Mouse (Mus musculus) CH12.LX (cell line): Measurements from ENCODE around the gene Shc2. TPM values are rescaled to one million over a fixed set of nuclear protein-coding genes. Genes with fewer than 3 reads are reported as not detected.

Source experiments
- DNase-seq: peaks from one replicate; pipeline ENCODE4 v3.0.0-alpha.2; 2013; ENCODE audit errors: extremely low read depth
- H3K27ac ChIP-seq: 2 replicates; pipeline ENCODE4 v1.5.1; 2012; ENCODE audit warnings: low read depth, mild to moderate bottlenecking, control low read depth, moderate library complexity; ENCODE audit not compliant: insufficient read depth
- H3K27me3 ChIP-seq: replicated peaks from 2 replicates; pipeline ENCODE3; 2012; ENCODE audit warnings: inconsistent platforms
- H3K36me3 ChIP-seq, 2 experiments: replicated peaks in 1 of 2; 2 replicates each; pipeline versions ENCODE3 to v1.6.1; 2012; ENCODE audit warnings: inconsistent platforms in 1 of 2, low read length in 1 of 2, mild to moderate bottlenecking in 1 of 2, mixed read lengths in 1 of 2, moderate library complexity in 1 of 2; ENCODE audit not compliant: control insufficient read depth in 1 of 2, insufficient read depth in 1 of 2
- H3K4me1 ChIP-seq, 2 experiments: 2 replicates each; pipeline ENCODE4 v1.6.1; 2012; ENCODE audit warnings: inconsistent platforms in 1 of 2, moderate library complexity in 1 of 2; ENCODE audit not compliant: insufficient read depth in 2 of 2, control insufficient read depth in 1 of 2
- H3K4me2 ChIP-seq: 2 replicates; pipeline ENCODE4 v1.6.1; 2012; ENCODE audit warnings: low read depth, mild to moderate bottlenecking, control low read depth; ENCODE audit not compliant: poor library complexity, insufficient read depth, severe bottlenecking
- H3K4me3 ChIP-seq, 3 experiments: fragments of 150-350 bp in 1 of 3; sonication (generic) in 1 of 3; replicated peaks in 1 of 3; 2 replicates each; pipeline versions ENCODE3 to v1.5.1; 2011 to 2012; ENCODE audit warnings: low read depth in 2 of 3, low read length in 2 of 3, mild to moderate bottlenecking in 2 of 3, moderate library complexity in 2 of 3, control low read depth in 1 of 3, improper control_type of control experiment in 1 of 3, inconsistent platforms in 1 of 3, mixed read lengths in 1 of 3; ENCODE audit not compliant: poor library complexity in 1 of 3
- H3K79me2 ChIP-seq: replicated peaks from 2 replicates; pipeline ENCODE4 v1.6.1; 2012; ENCODE audit warnings: mild to moderate bottlenecking, moderate library complexity; ENCODE audit not compliant: control insufficient read depth, poor library complexity, insufficient read depth, severe bottlenecking; ENCODE audit errors: extremely low read depth
- H3K9ac ChIP-seq: 2 replicates; pipeline ENCODE4 v1.6.1; 2012; ENCODE audit warnings: low read depth, mild to moderate bottlenecking, control low read depth, moderate library complexity; ENCODE audit not compliant: insufficient read depth
- H3K9me3 ChIP-seq: replicated peaks from 2 replicates; pipeline ENCODE3; 2012; ENCODE audit warnings: low read length, inconsistent platforms, mixed read lengths
- E2F4 ChIP-seq: IDR thresholded peaks from 2 replicates; pipeline ENCODE4 v1.6.1; 2011; ENCODE audit warnings: low read depth, low read length, improper control_type of control experiment; ENCODE audit not compliant: insufficient replicate concordance
- ELF1 ChIP-seq: IDR thresholded peaks from 2 replicates; pipeline ENCODE4 v1.6.1; 2014; ENCODE audit warnings: low read depth, mild to moderate bottlenecking, inconsistent platforms, low read length, improper control_type of control experiment
- IRF4 ChIP-seq: IDR thresholded peaks from 2 replicates; pipeline ENCODE4 v1.6.1; 2014; ENCODE audit warnings: low read depth, mild to moderate bottlenecking, inconsistent platforms, low read length, improper control_type of control experiment
- JUN ChIP-seq: IDR thresholded peaks from 2 replicates; pipeline ENCODE4 v1.6.1; 2011; ENCODE audit warnings: low read depth, mild to moderate bottlenecking, low read length, improper control_type of control experiment, moderate library complexity; ENCODE audit not compliant: insufficient read depth
- KAT2A ChIP-seq: IDR thresholded peaks from 2 replicates; pipeline ENCODE4 v1.6.1; 2012; ENCODE audit warnings: low read length, improper control_type of control experiment, inconsistent platforms; ENCODE audit not compliant: insufficient replicate concordance
- MAX ChIP-seq: IDR thresholded peaks from 2 replicates; pipeline ENCODE4 v1.6.1; 2011; ENCODE audit warnings: low read length, improper control_type of control experiment
- NELFE ChIP-seq: IDR thresholded peaks from 2 replicates; pipeline ENCODE4 v1.6.1; 2011; ENCODE audit warnings: low read depth, low read length, improper control_type of control experiment
- NRF1 ChIP-seq: IDR thresholded peaks from 2 replicates; pipeline ENCODE4 v1.6.1; 2014; ENCODE audit warnings: low read depth, mild to moderate bottlenecking, inconsistent platforms, low read length, improper control_type of control experiment, moderate library complexity
- POLR2A ChIP-seq: IDR thresholded peaks from 2 replicates; pipeline ENCODE4 v1.6.1; 2011; ENCODE audit warnings: low read depth, mild to moderate bottlenecking, improper control_type of control experiment, low read length
- SIN3A ChIP-seq: IDR thresholded peaks from 2 replicates; pipeline ENCODE4 v1.6.1; 2012; ENCODE audit warnings: low read length, improper control_type of control experiment, inconsistent platforms
- ZKSCAN1 ChIP-seq: IDR thresholded peaks from 2 replicates; pipeline ENCODE4 v1.6.1; 2012; ENCODE audit warnings: low read depth, inconsistent platforms, low read length, improper control_type of control experiment, borderline replicate concordance
- dilution Hi-C: fragments of 300-500 bp; cut with MboI; formaldehyde crosslinking; loops from 2 replicates; pipeline ENCODE4 v1.14.3; 2020; ENCODE audit warnings: low sequenced_read_pairs; ENCODE audit not compliant: extremely low pct_unique_long_range_greater_than_20kb, extremely low pct_ligation_motif_present
- in situ Hi-C: fragments of 300-500 bp; cut with MboI; formaldehyde crosslinking; loops from 3 replicates; pipeline ENCODE4 v1.14.3; 2019; ENCODE audit warnings: low sequenced_read_pairs, low pct_ligation_motif_present, low pct_unique_long_range_greater_than_20kb, mixed read lengths
- polyA plus RNA-seq: library from polyadenylated mRNA; unstranded; fragments of >175 nt; gene quantifications from 2 replicates; pipeline ENCODE4 v1.2.1, GENCODE M21; 2012; ENCODE audit warnings: low read depth; ENCODE audit not compliant: insufficient read length
- total RNA-seq, 2 experiments: library from RNA; depleted of rRNA; stranded (reverse); fragments of 300-350 nt in 1 of 2; fragments of >200 nt in 1 of 2; gene quantifications; 2 replicates each; pipeline ENCODE4 v1.2.3; 2012 to 2014

Shc2 gene
- total and polyA plus RNA-seq, 3 experiments: not detected

- DNase-seq: no peak
- Histone ChIP-seq H3K79me2 (peaks cover 31% of the 10 kb centered on the region), H3K4me3 (no peak overlapping the region), H3K4me2 (no peak overlapping the region), H3K4me1 (peaks cover 15 to 34% of the 10 kb centered on the region in 2 experiments)
- dilution Hi-C loops: no loop called here
- TF ChIP-seq POLR2A (no peak), KAT2A (no peak), ZKSCAN1 (no peak), JUN (no peak), IRF4 (no peak), E2F4 (no peak), ELF1 (no peak), NRF1 (no peak), SIN3A (no peak)
- TF ChIP-seq, all 38 proteins: peak for 0
- H3K36me3 ChIP-seq: peaks cover 47 to 64% of the 10 kb centered on the region in 2 experiments
- in situ Hi-C loops: no loop called here
- H3K9me3 ChIP-seq: no peaks in the 10 kb centered on the region
- no peak overlapping the region for H3K9ac ChIP-seq
- no peak overlapping the region for H3K27ac ChIP-seq
- H3K27me3 ChIP-seq: no peaks in the 10 kb centered on the region
Observed at GRCm38 (mm10) chr10:79686219-79686618, 48.5 kb upstream of the Shc2 start.

- Histone ChIP-seq H3K27ac (no peak overlapping the region), H3K4me1 (peaks cover 24 to 44% of the 10 kb centered on the region in 2 experiments), H3K9ac (0 out of 2 replicates have a peak overlapping the region, but pooled peaks have one; percentile 97), H3K79me2 (peaks cover 31% of the 10 kb centered on the region), H3K4me3 (no peak overlapping the region), H3K9me3 (no peaks in the 10 kb centered on the region), H3K27me3 (no peaks in the 10 kb centered on the region), H3K4me2 (no peak overlapping the region), H3K36me3 (peaks cover 47 to 64% of the 10 kb centered on the region in 2 experiments)
- TF ChIP-seq MAX: no peak
- no peak for TF ChIP-seq NELFE
- no peak for TF ChIP-seq ZKSCAN1
- dilution Hi-C loops: no loop called here
- no peak for DNase-seq
- in situ Hi-C loops: no loop called here
Observed at GRCm38 (mm10) chr10:79684770-79685600, 47.3 kb upstream of the Shc2 start.
